Mouse (Mus musculus) heart, embryonic 16.5 days (tissue): ENCODE results near the gene Snrpe. TPM values are rescaled to one million over a fixed set of nuclear protein-coding genes. Genes with fewer than 3 reads are reported as not detected.
A peak's percentile ranks its signal among the peaks of the same experiment; 100 is the strongest.

Experiments
- ATAC-seq: fragments of 200-750 bp; cut with Nextera tagmentation; replicated peaks from 2 replicates; pipeline ENCODE4 v1.8.0; 2017; ENCODE audit warnings: moderate number of reproducible peaks; ENCODE audit not compliant: insufficient read depth, low FRiP score; ENCODE audit errors: extremely low read depth
- H3K27ac ChIP-seq: fragments of 300-500 bp; sonication (generic); 2 replicates; pipeline ENCODE4 v1.5.1; 2014; ENCODE audit warnings: mild to moderate bottlenecking, low read length, control low read depth, moderate library complexity
- H3K27me3 ChIP-seq: fragments of 300-500 bp; sonication (generic); 2 replicates; pipeline ENCODE4 v1.6.1; 2014; ENCODE audit warnings: low read length, mixed read lengths; ENCODE audit not compliant: control insufficient read depth, insufficient read depth
- H3K36me3 ChIP-seq: fragments of 300-500 bp; sonication (generic); 2 replicates; pipeline ENCODE4 v1.6.1; 2014; ENCODE audit not compliant: control insufficient read depth, insufficient read depth
- H3K4me1 ChIP-seq: fragments of 300-500 bp; sonication (generic); 2 replicates; pipeline ENCODE4 v1.6.1; 2014; ENCODE audit warnings: low read length, mixed read lengths; ENCODE audit not compliant: control insufficient read depth, insufficient read depth
- H3K4me2 ChIP-seq: fragments of 300-500 bp; sonication (generic); 2 replicates; pipeline ENCODE4 v1.6.1; 2014; ENCODE audit warnings: low read depth, mild to moderate bottlenecking, control low read depth, low read length
- H3K4me3 ChIP-seq: fragments of 300-500 bp; sonication (generic); 2 replicates; pipeline ENCODE4 v1.5.1; 2014; ENCODE audit warnings: mild to moderate bottlenecking, control low read depth, low read length
- H3K9ac ChIP-seq: fragments of 300-500 bp; sonication (generic); 2 replicates; pipeline ENCODE4 v1.6.1; 2014; ENCODE audit warnings: low read length, control low read depth
- H3K9me3 ChIP-seq: fragments of 300-500 bp; sonication (generic); replicated peaks from 2 replicates; pipeline ENCODE4 v1.6.1; 2016; ENCODE audit warnings: low read length; ENCODE audit not compliant: control insufficient read depth
- WGBS: fragments of 180-500 bp; shearing (Covaris S2); extraction: QIAGEN DNeasy Blood & Tissue Kit; methylation state at CpG from one replicate; pipeline ENCODE4 v1.1.7; 2014; 5-methylcytosine and 5-hydroxymethylcytosine counted together
- polyA plus RNA-seq: library from polyadenylated mRNA; unstranded; fragments of >200 nt; fragmentation: Nextera tagmentation; extraction: Ambion mirVana; gene quantifications from 2 replicates; pipeline ENCODE4 v1.2.1, GENCODE M21; 2015

Snrpe gene
- 356 and 367 TPM in 2 replicates for polyA plus RNA-seq

GRCm38 (mm10) chr1:133609771-133610502 is at the start of gene Snrpe:
TSS of gene Snrpe (minus strand) at chr1:133610291.
- H3K27ac ChIP-seq = peak within 1 kb of the TSS; percentile 91
- peaks cover 48% of the 10 kb centered on the region for H3K36me3 ChIP-seq
- WGBS = under 1% methylated on average over 73 of the region's 73 CpGs
- H3K9ac ChIP-seq = peak within 1 kb of the TSS; percentile 97
- peak within 1 kb of the TSS; percentile 96 for H3K4me3 ChIP-seq
- peak within 1 kb of the TSS; percentile 73 for H3K4me2 ChIP-seq
- ATAC-seq = peak; percentile 96
- H3K9me3 ChIP-seq = no peaks in the 10 kb centered on the region
- H3K4me1 ChIP-seq = peaks cover 10% of the 10 kb centered on the region
- no peaks in the 10 kb centered on the region for H3K27me3 ChIP-seq

- WGBS = 74% methylated on average over 3 of the region's 3 CpGs
- H3K27me3 ChIP-seq = no peaks in the 10 kb centered on the region
- 0 out of 2 replicates have a peak overlapping the region, but pooled peaks have one; percentile 3 for H3K4me3 ChIP-seq
- no peaks in the 10 kb centered on the region for H3K9me3 ChIP-seq
- H3K36me3 ChIP-seq = peaks cover 5% of the 10 kb centered on the region; the same call in 1 of the 2 replicates
- ATAC-seq = no peak
- no peak overlapping the region for H3K27ac ChIP-seq
- peak overlapping the region; percentile 96 for H3K4me2 ChIP-seq
- H3K4me1 ChIP-seq = peaks cover 41% of the 10 kb centered on the region
- no peak overlapping the region for H3K9ac ChIP-seq
Measured at GRCm38 (mm10) chr1:133658878-133659277, 48.8 kb upstream of the Snrpe start.

- H3K4me1 ChIP-seq = peaks cover 43% of the 10 kb centered on the region
- no peak overlapping the region for H3K4me3 ChIP-seq
- no peaks in the 10 kb centered on the region for H3K27me3 ChIP-seq
- H3K27ac ChIP-seq = no peak overlapping the region
- WGBS = 60% methylated on average over 5 of the region's 5 CpGs
- peaks cover 5% of the 10 kb centered on the region; the same call in 1 of the 2 replicates for H3K36me3 ChIP-seq
- H3K9ac ChIP-seq = no peak overlapping the region; the same call in 1 of the 2 replicates
- peak overlapping the region; percentile 15; the same call in 1 of the 2 replicates for H3K4me2 ChIP-seq
- no peak for ATAC-seq
- no peaks in the 10 kb centered on the region for H3K9me3 ChIP-seq
Measured at GRCm38 (mm10) chr1:133656811-133657210, 46.7 kb upstream of the Snrpe start.

- H3K9me3 ChIP-seq = no peaks in the 10 kb centered on the region
- peaks cover 11% of the 10 kb centered on the region for H3K36me3 ChIP-seq
- WGBS = 96% methylated on average over 1 of the region's 1 CpGs
Measured at GRCm38 (mm10) chr1:133653033-133653432, 42.9 kb upstream of the Snrpe start.

GRCm38 (mm10) chr1:133650288-133651055 is 40.4 kb upstream of the Snrpe start:
- no peak for ATAC-seq
- Histone ChIP-seq H3K27me3 (no peaks in the 10 kb centered on the region), H3K9me3 (no peaks in the 10 kb centered on the region), H3K27ac (no peak overlapping the region), H3K4me1 (peaks cover 4% of the 10 kb centered on the region), H3K4me2 (no peak overlapping the region), H3K36me3 (peaks cover 20% of the 10 kb centered on the region), H3K4me3 (no peak overlapping the region), H3K9ac (no peak overlapping the region)
- WGBS = 93% methylated on average over 7 of the region's 7 CpGs

More at GRCm38 (mm10) chr1:133653033-133653432, 42.9 kb upstream of the Snrpe start:
- no peak for ATAC-seq
- no peak overlapping the region for H3K9ac ChIP-seq
- H3K4me2 ChIP-seq = no peak overlapping the region
- H3K4me3 ChIP-seq = no peak overlapping the region
- H3K27me3 ChIP-seq = no peaks in the 10 kb centered on the region
- H3K27ac ChIP-seq = no peak overlapping the region
- H3K4me1 ChIP-seq = peaks cover 22% of the 10 kb centered on the region

- no peak overlapping the region for H3K4me2 ChIP-seq
- peaks cover 6% of the 10 kb centered on the region for H3K4me1 ChIP-seq
- H3K9ac ChIP-seq = no peak overlapping the region
- 95% methylated on average over 5 of the region's 5 CpGs for WGBS
- peaks cover 53% of the 10 kb centered on the region for H3K36me3 ChIP-seq
- H3K27ac ChIP-seq = no peak overlapping the region
- no peak overlapping the region for H3K4me3 ChIP-seq
- H3K27me3 ChIP-seq = no peaks in the 10 kb centered on the region
- no peaks in the 10 kb centered on the region for H3K9me3 ChIP-seq
- ATAC-seq = no peak
Measured at GRCm38 (mm10) chr1:133645652-133646051, 35.6 kb upstream of the Snrpe start.

- H3K4me2 ChIP-seq = no peak overlapping the region
- WGBS = 88% methylated on average over 2 of the region's 2 CpGs
- H3K36me3 ChIP-seq = peaks cover 80% of the 10 kb centered on the region
- no peaks in the 10 kb centered on the region for H3K27me3 ChIP-seq
- no peak for ATAC-seq
- H3K27ac ChIP-seq = no peak overlapping the region
- peaks cover 6% of the 10 kb centered on the region for H3K4me1 ChIP-seq
- no peak overlapping the region for H3K4me3 ChIP-seq
- H3K9ac ChIP-seq = no peak overlapping the region
- H3K9me3 ChIP-seq = no peaks in the 10 kb centered on the region
Measured at GRCm38 (mm10) chr1:133641163-133641562, 31.1 kb upstream of the Snrpe start.

GRCm38 (mm10) chr1:133638517-133638916 is 28.4 kb upstream of the Snrpe start:
- H3K4me3 ChIP-seq = no peak overlapping the region
- WGBS = 83% methylated on average over 6 of the region's 6 CpGs
- no peak for ATAC-seq

GRCm38 (mm10) chr1:133632168-133632567 is 22.1 kb upstream of the Snrpe start:
- Histone ChIP-seq H3K9me3 (no peaks in the 10 kb centered on the region), H3K27me3 (no peaks in the 10 kb centered on the region), H3K9ac (no peak overlapping the region), H3K4me2 (no peak overlapping the region), H3K4me3 (no peak overlapping the region), H3K27ac (no peak overlapping the region), H3K36me3 (peaks cover 66% of the 10 kb centered on the region), H3K4me1 (no peaks in the 10 kb centered on the region)
- WGBS = 87% methylated on average over 2 of the region's 2 CpGs
- no peak for ATAC-seq

More at GRCm38 (mm10) chr1:133638517-133638916, 28.4 kb upstream of the Snrpe start:
- Histone ChIP-seq H3K27ac (no peak overlapping the region), H3K4me2 (no peak overlapping the region), H3K27me3 (no peaks in the 10 kb centered on the region), H3K9me3 (no peaks in the 10 kb centered on the region), H3K9ac (no peak overlapping the region), H3K36me3 (peaks cover 79% of the 10 kb centered on the region), H3K4me1 (peaks cover 6% of the 10 kb centered on the region)
